ENCODE assay signal across 27 mouse cellular contexts in the genomic region with DNA sequence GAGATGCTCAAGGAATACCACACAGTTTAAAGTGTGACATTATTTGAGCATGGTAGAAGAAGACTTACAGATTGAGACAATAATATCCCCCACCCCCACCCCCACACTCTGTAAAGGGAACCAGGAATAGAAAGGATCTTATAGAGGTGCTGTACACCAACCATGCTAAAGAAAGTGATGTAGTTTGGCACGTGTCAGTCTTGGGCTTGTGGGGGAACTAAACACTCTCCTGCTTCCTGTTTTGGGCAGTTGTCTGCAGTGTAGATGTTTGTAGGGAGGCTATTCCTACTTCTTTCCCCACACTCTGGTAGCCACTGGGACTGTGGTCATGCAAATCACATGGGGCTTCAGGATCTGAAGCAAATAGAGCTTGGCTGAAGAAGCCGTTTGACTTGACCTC.
A peak's percentile ranks its signal among the peaks of the same experiment; 100 is the strongest.
DNase-seq lines count a peak whose midpoint lies in the region; ATAC-seq and TF ChIP-seq lines count a peak whose summit lies in the region.
"Had no signal": no experiment of that assay in that cellular context is flagged by ENCODE, and none has a peak within 500 bp of the region (broad histone marks: within the 10 kb centered on the region; RNA-seq: fewer than 3 reads in every experiment).

No protein-coding gene starts in this region.

- ATAC-seq in heart, embryonic 16.5 days (replicated peaks; ENCODE audit: extremely low read depth, insufficient read depth, low FRiP score) = peak; percentile 60
- ATAC-seq in hematopoietic stem cell, adult 5-6 weeks (replicated peaks in 1 of 2; ENCODE audit: insufficient read depth in 1 of 2, low FRiP score in 2 of 2, low TSS enrichment in 1 of 2, low read depth in 1 of 2, poor library complexity in 2 of 2, severe bottlenecking in 2 of 2) = peak; percentile 17 to 42; a peak in 2 of 4 replicates
- no peak for ATAC-seq in kidney, embryonic 14.5 days (ENCODE audit: low FRiP score, low TSS enrichment)
- ATAC-seq: forebrain, embryonic 13.5 days; hindbrain, embryonic 16.5 days had no signal

- H3K9ac ChIP-seq in heart, embryonic 16.5 days (ENCODE audit: low read length) = no peak overlapping the region
- no peak overlapping the region for H3K9ac ChIP-seq in kidney, embryonic 14.5 days (ENCODE audit: low read depth, low read length)
- H3K9ac ChIP-seq: forebrain, embryonic 13.5 days; heart, embryonic 12.5 days; liver, embryonic 15.5 days; lung, embryonic 15.5 days; neural tube, embryonic 15.5 days had no signal

- H3K9me3 ChIP-seq in heart, embryonic 16.5 days (replicated peaks; ENCODE audit: control insufficient read depth, low read length) = no peaks in the 10 kb centered on the region
- H3K9me3 ChIP-seq in kidney, embryonic 14.5 days (ENCODE audit: control insufficient read depth, low read length) = no peaks in the 10 kb centered on the region
- H3K9me3 ChIP-seq: forebrain, embryonic 13.5 days; G1E; heart, embryonic 12.5 days; liver, embryonic 15.5 days; lung, embryonic 15.5 days; neural tube, embryonic 15.5 days had no signal

- no peak overlapping the region for H3K4me3 ChIP-seq in heart, embryonic 16.5 days (ENCODE audit: low read length)
- H3K4me3 ChIP-seq in bone marrow macrophage, adult 2 months (ENCODE audit: insufficient read depth, low read length) = no peak overlapping the region
- H3K4me3 ChIP-seq in kidney, embryonic 14.5 days (ENCODE audit: low read length) = no peak overlapping the region
- H3K4me3 ChIP-seq: forebrain, embryonic 13.5 days; heart, embryonic 12.5 days; liver, embryonic 15.5 days; lung, embryonic 15.5 days; neural tube, embryonic 15.5 days had no signal

- H3K4me2 ChIP-seq in heart, embryonic 16.5 days (ENCODE audit: low read depth, low read length) = peak overlapping the region; percentile 25
- no peak overlapping the region for H3K4me2 ChIP-seq in kidney, embryonic 14.5 days (replicated peaks; ENCODE audit: low read depth, low read length)
- H3K4me2 ChIP-seq: forebrain, embryonic 13.5 days; heart, embryonic 12.5 days; liver, embryonic 15.5 days; lung, embryonic 15.5 days; neural tube, embryonic 15.5 days had no signal

- DNase-seq in heart, postnatal 25 days (ENCODE audit: low spot score) = no peak
- DNase-seq in splenic B cell, adult 2 months (ENCODE audit: low read depth, low spot score) = peak; percentile 69
- no peak for DNase-seq in spleen, postnatal 10 days (ENCODE audit: low spot score in 2 of 2)
- DNase-seq: adrenal gland, adult 8-10 months; cerebellum, adult 11-12 months; cerebellum, adult 9-11 months; gastrocnemius, postnatal 10 days; kidney, adult 18-20 months; kidney, postnatal 4 days; layer of hippocampus, adult 9-11 months; lung, postnatal 4 days; right cerebral cortex, postnatal 25 days; thymus, adult 18-20 months; thymus, postnatal 25 days had no signal

- intact Hi-C loops in heart, postnatal 25 days (cut with DNase I) = no loop called here

- no peak for TF ChIP-seq CTCF in bone marrow macrophage, adult 2 months (IDR thresholded peaks at IDR 0.05; ENCODE audit: low read depth, low read length)

- H3K27me3 ChIP-seq in heart, embryonic 16.5 days (ENCODE audit: control insufficient read depth, insufficient read depth, low read length) = no peaks in the 10 kb centered on the region
- no peaks in the 10 kb centered on the region; the same call in 1 of the 2 replicates for H3K27me3 ChIP-seq in splenic B cell, adult 2 months (ENCODE audit: control insufficient read depth, insufficient read depth, low read length, poor library complexity, severe bottlenecking)
- H3K27me3 ChIP-seq in kidney, embryonic 14.5 days (ENCODE audit: control insufficient read depth, insufficient read depth, low read length) = no peaks in the 10 kb centered on the region
- H3K27me3 ChIP-seq: forebrain, embryonic 13.5 days; heart, embryonic 12.5 days; liver, embryonic 15.5 days; lung, embryonic 15.5 days; neural tube, embryonic 15.5 days had no signal

- WGBS in heart, embryonic 16.5 days = 52% methylated on average over 2 of the region's 2 CpGs
- WGBS in kidney, embryonic 14.5 days = 87% methylated on average over 2 of the region's 2 CpGs

- H3K4me1 ChIP-seq in heart, embryonic 16.5 days (ENCODE audit: control insufficient read depth, insufficient read depth, low read length) = peaks cover 11% of the 10 kb centered on the region; the same call in 1 of the 2 replicates
- H3K4me1 ChIP-seq in bone marrow macrophage, adult 2 months (ENCODE audit: control insufficient read depth, insufficient read depth, low read length) = peaks cover 18% of the 10 kb centered on the region
- no peaks in the 10 kb centered on the region for H3K4me1 ChIP-seq in kidney, embryonic 14.5 days (ENCODE audit: control insufficient read depth, insufficient read depth, low read length)
- H3K4me1 ChIP-seq: forebrain, embryonic 13.5 days; liver, embryonic 15.5 days; lung, embryonic 15.5 days; neural tube, embryonic 15.5 days had no signal

- H3K27ac ChIP-seq in heart, embryonic 16.5 days (ENCODE audit: low read length) = peak overlapping the region; percentile 69
- H3K27ac ChIP-seq in bone marrow macrophage, adult 2 months (ENCODE audit: insufficient read depth, low read depth, low read length) = peak overlapping the region; percentile 68
- H3K27ac ChIP-seq in kidney, embryonic 14.5 days (ENCODE audit: low read depth, low read length) = no peak overlapping the region
- H3K27ac ChIP-seq: forebrain, embryonic 13.5 days; kidney, postnatal 0 days; liver, embryonic 15.5 days; lung, embryonic 15.5 days; neural tube, embryonic 15.5 days; stomach, postnatal 0 days had no signal

- H3K36me3 ChIP-seq in heart, embryonic 16.5 days (ENCODE audit: control insufficient read depth, insufficient read depth) = no peaks in the 10 kb centered on the region
- H3K36me3 ChIP-seq in splenic B cell, adult 2 months (ENCODE audit: control insufficient read depth, insufficient read depth, low read length, poor library complexity, severe bottlenecking) = no peaks in the 10 kb centered on the region
- H3K36me3 ChIP-seq in kidney, embryonic 14.5 days (ENCODE audit: control insufficient read depth, insufficient read depth, low read length) = no peaks in the 10 kb centered on the region
- H3K36me3 ChIP-seq: G1E; heart, embryonic 12.5 days; liver, embryonic 15.5 days; lung, embryonic 15.5 days; neural tube, embryonic 15.5 days had no signal

- no peak for TF ChIP-seq POLR2A in bone marrow macrophage, adult 2 months (IDR thresholded peaks at IDR 0.05; ENCODE audit: borderline replicate concordance, low read depth, low read length)
